Mouse (Mus musculus): ENCODE measurements around the gene Vmn2r83.

DNA sequence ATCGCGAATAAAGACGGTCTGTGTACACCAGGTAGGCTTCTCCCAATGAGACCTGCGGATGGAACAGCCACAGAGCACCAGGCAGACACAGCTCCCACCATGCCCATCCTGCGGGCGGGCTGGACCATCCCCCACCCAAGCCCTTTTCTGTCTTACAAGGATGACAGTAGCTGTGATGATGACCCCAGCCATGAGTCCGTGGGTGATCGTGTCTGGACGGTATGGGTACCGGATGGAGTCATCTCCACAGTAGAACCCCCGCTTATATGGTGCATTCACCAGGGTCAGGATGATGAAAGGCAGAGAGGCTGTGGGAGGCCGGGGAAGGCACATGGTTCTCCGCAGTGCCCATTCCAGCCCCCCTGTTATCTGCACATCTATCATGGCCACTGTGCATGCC is 62.2 kb downstream of the Vmn2r83 start:
- TF ChIP-seq CTCF (IDR thresholded peaks at IDR 0.05; ENCODE audit: low read depth): no peak
- TF ChIP-seq EP300 (optimal IDR thresholded peaks at IDR 0.05): no peak
